17 mouse cellular contexts compared by ENCODE assay signal in genomic region chr5:27565700-27566099, GRCm38 (mm10).
DNase-seq lines count a peak whose midpoint lies in the region; ATAC-seq and TF ChIP-seq lines count a peak whose summit lies in the region.
"Had no signal": no experiment of that assay in that cellular context is flagged by ENCODE, and none has a peak within 500 bp of the region (broad histone marks: within the 10 kb centered on the region; RNA-seq: fewer than 3 reads in every experiment).

No protein-coding gene starts in this region.

- 67% methylated on average over 7 of the region's 7 CpGs for WGBS in midbrain, embryonic 15.5 days

- no peaks in the 10 kb centered on the region for H3K27me3 ChIP-seq in midbrain, embryonic 15.5 days (replicated peaks)
- H3K27me3 ChIP-seq: heart, embryonic 12.5 days; neural tube, embryonic 13.5 days had no signal

- ATAC-seq in midbrain, embryonic 15.5 days (replicated peaks) = no peak
- no peak for ATAC-seq in inflammation-experienced regulatory T-cells, adult 6 months

- H3K9me3 ChIP-seq in midbrain, embryonic 15.5 days = no peaks in the 10 kb centered on the region
- H3K9me3 ChIP-seq: heart, embryonic 12.5 days; neural tube, embryonic 13.5 days had no signal

- H3K4me2 ChIP-seq in midbrain, embryonic 15.5 days = no peak overlapping the region
- H3K4me2 ChIP-seq: heart, embryonic 12.5 days; liver, embryonic 11.5 days; neural tube, embryonic 13.5 days had no signal

- no peaks in the 10 kb centered on the region for H3K36me3 ChIP-seq in midbrain, embryonic 15.5 days (replicated peaks)
- H3K36me3 ChIP-seq: heart, embryonic 12.5 days; neural tube, embryonic 13.5 days had no signal

- peak overlapping the region; percentile 52; the same call in 1 of the 2 replicates for H3K27ac ChIP-seq in layer of hippocampus, adult 2 months
- 0 out of 2 replicates have a peak overlapping the region, but pooled peaks have one; percentile 34 for H3K27ac ChIP-seq in midbrain, embryonic 15.5 days
- H3K27ac ChIP-seq: gastrocnemius, adult 2 months; neural tube, embryonic 13.5 days had no signal

- TF ChIP-seq CTCF in layer of hippocampus, adult 2 months (conservative IDR thresholded peaks at IDR 0.05) = no peak

- H3K4me3 ChIP-seq in layer of hippocampus, adult 2 months = no peak overlapping the region
- H3K4me3 ChIP-seq in midbrain, embryonic 15.5 days = no peak overlapping the region
- H3K4me3 ChIP-seq: gastrocnemius, adult 2 months; heart, embryonic 12.5 days; neural tube, embryonic 13.5 days had no signal

- DNase-seq in layer of hippocampus, adult 2 months (ENCODE audit: low spot score in 2 of 2) = no peak
- DNase-seq in layer of hippocampus, adult 9-11 months = no peak
- peak; percentile 31 for DNase-seq in cerebellum, adult 8-10 months
- DNase-seq in embryo, embryonic 9.5 days (ENCODE audit: extremely low spot score) = peak; percentile 3
- no peak for DNase-seq in ovary, postnatal 14 days (ENCODE audit: low spot score)
- DNase-seq in gastrocnemius, postnatal 10 days = no peak
- DNase-seq: adrenal gland, adult 2 months; B cell, adult 2 months; gastrocnemius, adult 2 months; heart, postnatal 4 days; kidney, adult 2 months; thymus, adult 18-20 months had no signal

- no peak overlapping the region for H3K9ac ChIP-seq in midbrain, embryonic 15.5 days
- H3K9ac ChIP-seq: heart, embryonic 12.5 days; neural tube, embryonic 13.5 days had no signal

- H3K4me1 ChIP-seq in midbrain, embryonic 15.5 days = peaks cover 5% of the 10 kb centered on the region; the same call in 1 of the 2 replicates
- H3K4me1 ChIP-seq: heart, embryonic 12.5 days had no signal

Comparison
In these comparisons a context has a peak if more than half of its experiments do, and no peak if none do; other contexts are left out.
1. DNase-seq: peak in cerebellum, adult 8-10 months (single experiment) and embryo, embryonic 9.5 days (single experiment); none in layer of hippocampus, adult 2 months (0 of 2), layer of hippocampus, adult 9-11 months (single experiment), ovary, postnatal 14 days (single experiment) and gastrocnemius, postnatal 10 days (single experiment).